Mouse (Mus musculus): ENCODE data around the gene Cat. TPM values are rescaled to one million over a fixed set of nuclear protein-coding genes. Genes with fewer than 3 reads are reported as not detected.

Gene Cat
- total and polyA plus RNA-seq, 3 experiments, result 29.8 to 84.7 (median 45.0) TPM

DNA sequence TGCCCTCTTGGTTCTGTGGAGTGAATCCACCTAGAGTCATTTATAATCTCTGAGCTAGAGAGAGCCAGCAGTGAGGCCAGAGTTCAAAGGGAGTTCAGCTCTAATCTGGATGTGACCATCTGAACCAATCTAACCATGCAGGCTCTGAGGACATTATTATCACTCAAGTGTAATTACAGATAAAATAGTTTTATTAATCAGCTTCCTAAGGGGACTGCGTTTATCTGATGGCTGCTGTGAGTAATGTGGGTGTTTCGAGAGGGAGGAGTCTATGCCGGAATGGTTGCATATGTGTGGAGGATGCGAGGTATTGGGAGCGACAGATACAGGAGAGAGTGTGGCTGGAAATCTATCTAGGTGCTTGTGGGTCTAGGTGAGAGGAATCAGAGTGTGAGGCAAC, 71.6 kb downstream of the Cat start:
- TF ChIP-seq TCF12 (IDR thresholded peaks at IDR 0.05; ENCODE audit: low read depth, low read length) (no peak), MEF2A (IDR thresholded peaks at IDR 0.05; ENCODE audit: borderline replicate concordance, low read depth, low read length) (no peak), HCFC1 (IDR thresholded peaks at IDR 0.05; ENCODE audit: low read depth, low read length) (no peak), EP300 (IDR thresholded peaks at IDR 0.05; ENCODE audit: low read length) (no peak), CHD2 (IDR thresholded peaks at IDR 0.05; ENCODE audit: low read length) (no peak), ZKSCAN1 (IDR thresholded peaks at IDR 0.05; ENCODE audit: borderline replicate concordance, low read depth, low read length) (no peak), CHD1 (IDR thresholded peaks at IDR 0.05; ENCODE audit: low read depth, low read length) (no peak), POLR2A (IDR thresholded peaks at IDR 0.05; ENCODE audit: low read depth, low read length) (no peak), JUND (conservative IDR thresholded peaks at IDR 0.05; ENCODE audit: low read depth, low read length) (no peak), ETS1 (conservative IDR thresholded peaks at IDR 0.05; ENCODE audit: low read depth, low read length) (no peak), USF1 (IDR thresholded peaks at IDR 0.05; ENCODE audit: low read depth, low read length) (no peak), PAX5 (IDR thresholded peaks at IDR 0.05; ENCODE audit: low read length) (no peak), IRF4 (IDR thresholded peaks at IDR 0.05; ENCODE audit: low read depth, low read length) (no peak)
- dilution Hi-C loops (cut with MboI; ENCODE audit: extremely low pct_ligation_motif_present, extremely low pct_unique_long_range_greater_than_20kb, low sequenced_read_pairs), result no loop called here
- Histone ChIP-seq H3K36me3 (replicated peaks in 1 of 2; ENCODE audit: control insufficient read depth in 1 of 2, insufficient read depth in 1 of 2, low read length in 1 of 2) (no peaks in the 10 kb centered on the region), H3K27ac (ENCODE audit: insufficient read depth, low read depth) (no peak overlapping the region), H3K4me3 (replicated peaks in 1 of 3; ENCODE audit: low read depth in 2 of 3, low read length in 2 of 3, poor library complexity in 1 of 3) (no peak overlapping the region), H3K4me2 (ENCODE audit: insufficient read depth, low read depth, poor library complexity, severe bottlenecking) (no peak overlapping the region), H3K9me3 (replicated peaks; ENCODE audit: low read length) (no peaks in the 10 kb centered on the region), H3K4me1 (ENCODE audit: control insufficient read depth in 1 of 2, insufficient read depth in 2 of 2) (peaks cover 0 to 6% of the 10 kb centered on the region in 2 experiments; a peak in 1 of 4 replicates), H3K79me2 (replicated peaks; ENCODE audit: control insufficient read depth, extremely low read depth, insufficient read depth, poor library complexity, severe bottlenecking) (no peaks in the 10 kb centered on the region), H3K27me3 (replicated peaks) (no peaks in the 10 kb centered on the region), H3K9ac (ENCODE audit: insufficient read depth, low read depth) (no peak overlapping the region)
- DNase-seq (ENCODE audit: extremely low read depth), result no peak
- in situ Hi-C loops (cut with MboI; ENCODE audit: low pct_ligation_motif_present, low pct_unique_long_range_greater_than_20kb, low sequenced_read_pairs), result no loop called here

DNA sequence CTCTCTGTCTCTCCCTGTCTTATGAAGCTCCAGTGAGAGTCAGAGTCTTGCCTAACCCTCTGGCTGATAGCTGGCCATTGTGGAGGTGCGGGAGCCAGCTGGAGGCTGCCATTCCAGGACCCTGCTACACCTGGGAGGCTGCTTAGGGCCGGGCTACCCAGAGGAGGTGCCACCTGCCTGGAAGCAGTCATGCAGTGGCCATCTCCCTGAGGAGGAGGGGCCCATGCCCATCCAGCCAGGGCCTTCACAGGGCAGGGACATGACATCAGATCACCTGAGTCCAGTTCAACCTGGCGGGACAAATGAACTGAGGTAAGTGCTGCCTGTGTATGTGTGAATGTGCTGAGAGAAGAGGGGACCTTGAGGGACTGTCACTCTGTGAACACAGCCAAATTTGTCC, 73.1 kb downstream of the Cat start:
- Histone ChIP-seq H3K27ac (ENCODE audit: insufficient read depth, low read depth) (no peak overlapping the region), H3K4me2 (ENCODE audit: insufficient read depth, low read depth, poor library complexity, severe bottlenecking) (no peak overlapping the region), H3K79me2 (replicated peaks; ENCODE audit: control insufficient read depth, extremely low read depth, insufficient read depth, poor library complexity, severe bottlenecking) (no peaks in the 10 kb centered on the region), H3K27me3 (replicated peaks) (no peaks in the 10 kb centered on the region), H3K36me3 (replicated peaks in 1 of 2; ENCODE audit: control insufficient read depth in 1 of 2, insufficient read depth in 1 of 2, low read length in 1 of 2) (no peaks in the 10 kb centered on the region), H3K9ac (ENCODE audit: insufficient read depth, low read depth) (no peak overlapping the region), H3K4me3 (replicated peaks in 1 of 3; ENCODE audit: low read depth in 2 of 3, low read length in 2 of 3, poor library complexity in 1 of 3) (no peak overlapping the region), H3K4me1 (ENCODE audit: control insufficient read depth in 1 of 2, insufficient read depth in 2 of 2) (peaks cover 0 to 6% of the 10 kb centered on the region in 2 experiments; a peak in 1 of 4 replicates), H3K9me3 (replicated peaks; ENCODE audit: low read length) (no peaks in the 10 kb centered on the region)
- dilution Hi-C loops (cut with MboI; ENCODE audit: extremely low pct_ligation_motif_present, extremely low pct_unique_long_range_greater_than_20kb, low sequenced_read_pairs) (no loop called here), in situ Hi-C loops (cut with MboI; ENCODE audit: low pct_ligation_motif_present, low pct_unique_long_range_greater_than_20kb, low sequenced_read_pairs) (no loop called here)
- TF ChIP-seq MEF2A (IDR thresholded peaks at IDR 0.05; ENCODE audit: borderline replicate concordance, low read depth, low read length) (no peak), TCF12 (IDR thresholded peaks at IDR 0.05; ENCODE audit: low read depth, low read length) (no peak), POLR2AphosphoS2 (IDR thresholded peaks at IDR 0.05; ENCODE audit: low read depth, low read length) (no peak), USF1 (IDR thresholded peaks at IDR 0.05; ENCODE audit: low read depth, low read length) (no peak), MYC (IDR thresholded peaks at IDR 0.05; ENCODE audit: low read depth, low read length) (no peak), EP300 (IDR thresholded peaks at IDR 0.05; ENCODE audit: low read length) (no peak), E2F4 (IDR thresholded peaks at IDR 0.05; ENCODE audit: insufficient replicate concordance, low read depth, low read length) (no peak), PAX5 (IDR thresholded peaks at IDR 0.05; ENCODE audit: low read length) (no peak)
- DNase-seq (ENCODE audit: extremely low read depth), result no peak
